Mouse (Mus musculus) stomach, adult 2 months (tissue): ENCODE results near the gene Pole2. TPM values are rescaled to one million over a fixed set of nuclear protein-coding genes. Genes with fewer than 3 reads are reported as not detected.

Experiments used
- polyA plus RNA-seq: library from polyadenylated mRNA; depleted of rRNA; stranded (reverse); fragments of >200 nt; gene quantifications from 2 replicates; pipeline ENCODE4 v1.2.3, GENCODE M21; 2012; rRNA removed

Gene Pole2
- polyA plus RNA-seq, result 1.1 and 1.9 TPM in 2 replicates

GRCm38 (mm10) chr12:69227776-69228466 is at the start of gene Pole2:
Gene Pole2, minus strand, starts transcription at chr12:69228195.

GRCm38 (mm10) chr12:69240876-69241275 is 12.9 kb upstream of the Pole2 start, which contains the start of gene Klhdc1:
Gene Klhdc1, plus strand, starts transcription at chr12:69241176.

GRCm38 (mm10) chr12:69204052-69204833 is 23.8 kb downstream of the Pole2 start, which contains the start of gene Gm49384:
Gene Gm49384, minus strand, starts transcription at chr12:69204267.

GRCm38 (mm10) chr12:69198164-69198535 is 29.8 kb downstream of the Pole2 start, which contains the start of gene Dnaaf2:
Gene Dnaaf2, minus strand, starts transcription at chr12:69198429.

GRCm38 (mm10) chr12:69196444-69197377 is 31.3 kb downstream of the Pole2 start, which contains the start of gene Gm49383:
Gene Gm49383, minus strand, starts transcription at chr12:69197104.

GRCm38 (mm10) chr12:69183583-69184308 is 44.2 kb downstream of the Pole2 start, which contains the start of the genes Rpl36al and Mgat2:
Gene Rpl36al, minus strand, starts transcription at chr12:69184083.
Gene Mgat2, plus strand, starts transcription at chr12:69184157.

GRCm38 (mm10) chr12:69168461-69169106 is 59.4 kb downstream of the Pole2 start, which contains the start of gene Lrr1:
Gene Lrr1, plus strand, starts transcription at chr12:69168814.

GRCm38 (mm10) chr12:69158765-69159577 is 69.0 kb downstream of the Pole2 start, which contains the start of gene Rps29:
Gene Rps29, minus strand, starts transcription at chr12:69159186.

Other genes with a start within 250 kb of the Pole2 start
- gene Rps29, start 69.0 kb downstream of the Pole2 start, polyA plus RNA-seq, result 863 and 992 TPM in 2 replicates
- 1.3 and 1.9 TPM in 2 replicates for gene Lrr1, start 59.4 kb downstream of the Pole2 start, polyA plus RNA-seq
- gene Rpl36al, start 44.1 kb downstream of the Pole2 start, polyA plus RNA-seq, result 13.5 and 13.7 TPM in 2 replicates
- gene Mgat2, start 44.0 kb downstream of the Pole2 start, polyA plus RNA-seq, result 8.0 and 13.5 TPM in 2 replicates
- gene Gm49383, start 31.1 kb downstream of the Pole2 start, polyA plus RNA-seq, result 1.2 and 1.5 TPM in 2 replicates
- 0.44 and 0.66 TPM in 2 replicates for gene Dnaaf2, start 29.8 kb downstream of the Pole2 start, polyA plus RNA-seq
- gene Gm49384, start 23.9 kb downstream of the Pole2 start, polyA plus RNA-seq, result not detected in 2 replicates
- 0.22 and 0.31 TPM in 2 replicates for gene Klhdc1, start 13.0 kb upstream of the Pole2 start, polyA plus RNA-seq
- gene Klhdc2, start 68.5 kb upstream of the Pole2 start, polyA plus RNA-seq, result 12.9 and 24.8 TPM in 2 replicates
- gene Nemf, start 129.0 kb upstream of the Pole2 start, polyA plus RNA-seq, result 0.20 and 0.52 TPM in 2 replicates
- 113 and 199 TPM in 2 replicates for gene Arf6, start 144.0 kb upstream of the Pole2 start, polyA plus RNA-seq
- 0.76 and 1.1 TPM in 2 replicates for gene Gm9887, start 144.3 kb upstream of the Pole2 start, polyA plus RNA-seq